Mouse (Mus musculus): ENCODE results near the gene Cubn. TPM values are rescaled to one million over a fixed set of nuclear protein-coding genes. Genes with fewer than 3 reads are reported as not detected.

Gene Cubn
- polyA plus RNA-seq, 1 experiment = 0.23 TPM

DNA sequence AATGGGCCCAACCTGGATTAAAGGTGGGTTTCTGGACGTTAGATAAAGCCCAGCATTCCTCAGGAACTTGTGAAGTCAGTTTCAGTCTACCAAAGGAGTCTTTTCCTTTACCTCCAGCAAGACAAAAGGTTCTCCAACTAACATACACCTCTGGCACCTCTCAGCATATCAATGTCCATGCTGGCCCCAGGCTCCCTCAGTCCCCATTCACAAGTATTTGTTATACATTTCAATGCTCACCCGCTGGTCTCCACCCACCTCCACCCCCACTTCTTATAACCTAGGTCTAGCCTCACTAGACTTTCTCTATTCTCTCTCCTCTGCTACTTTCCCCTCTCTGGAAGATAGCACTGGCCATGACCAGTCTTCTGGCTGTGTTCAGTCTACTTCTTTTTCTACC lies 121.1 kb downstream of the Cubn start:
- no peak overlapping the region for H3K4me3 ChIP-seq (replicated peaks; ENCODE audit: insufficient read depth, low read depth, low read length)
- H3K27ac ChIP-seq (ENCODE audit: insufficient read depth, low read length) = no peak overlapping the region
- no peaks in the 10 kb centered on the region for H3K27me3 ChIP-seq (ENCODE audit: control insufficient read depth, insufficient read depth, low read length)
- no peak for DNase-seq
- WGBS = 36% methylated on average over 2 of the region's 2 CpGs
- no peaks in the 10 kb centered on the region for H3K4me1 ChIP-seq (ENCODE audit: control insufficient read depth, insufficient read depth, low read length)
- no peak for TF ChIP-seq POLR2A (IDR thresholded peaks at IDR 0.05; ENCODE audit: borderline replicate concordance, insufficient read depth, low read length)
- TF ChIP-seq CTCF (IDR thresholded peaks at IDR 0.05; ENCODE audit: borderline replicate concordance, insufficient read depth, low read depth, low read length) = no peak

- no peaks in the 10 kb centered on the region for H3K27me3 ChIP-seq (ENCODE audit: control insufficient read depth, insufficient read depth, low read length)
- H3K4me3 ChIP-seq (replicated peaks; ENCODE audit: insufficient read depth, low read depth, low read length) = no peak overlapping the region
- WGBS = 31% methylated on average over 3 of the region's 3 CpGs
- no peak for DNase-seq
- no peaks in the 10 kb centered on the region for H3K4me1 ChIP-seq (ENCODE audit: control insufficient read depth, insufficient read depth, low read length)
- H3K27ac ChIP-seq (ENCODE audit: insufficient read depth, low read length) = no peak overlapping the region
- TF ChIP-seq POLR2A (IDR thresholded peaks at IDR 0.05; ENCODE audit: borderline replicate concordance, insufficient read depth, low read length) = no peak
Observed at GRCm38 (mm10) chr2:13368517-13368916, 123.1 kb downstream of the Cubn start.

DNA sequence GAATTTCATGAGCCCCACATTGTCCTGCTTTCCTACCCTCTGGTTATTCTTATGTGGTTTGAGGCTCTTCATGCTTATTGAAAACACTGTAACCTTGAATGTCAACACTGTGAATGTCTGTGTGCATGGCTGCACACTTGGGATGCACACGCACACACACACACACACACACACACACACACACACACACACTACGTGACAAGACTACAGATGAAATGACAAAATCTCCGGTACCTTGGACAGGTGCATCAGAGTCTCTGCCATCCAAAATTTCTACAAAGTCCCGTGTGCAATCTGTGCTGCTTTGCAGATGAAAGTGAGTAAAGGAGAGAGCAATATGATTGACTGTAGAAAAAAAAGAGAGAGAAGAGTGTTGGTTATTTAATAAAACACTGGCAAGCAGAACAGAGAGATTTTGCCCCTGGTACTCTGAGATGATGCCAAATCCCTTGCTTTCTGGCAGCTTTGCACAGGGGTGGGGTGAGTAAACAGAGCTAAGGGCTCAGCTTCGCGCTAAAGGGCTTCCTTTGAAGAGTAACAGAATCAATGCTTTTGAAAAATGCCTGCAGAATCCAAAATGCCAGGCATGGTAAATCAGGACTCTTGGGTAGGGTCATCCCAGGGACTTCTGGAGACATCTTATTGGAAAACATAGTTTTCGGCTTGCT lies 133.6 kb downstream of the Cubn start:
- Histone ChIP-seq H3K4me1 (ENCODE audit: control insufficient read depth, insufficient read depth, low read length) (no peaks in the 10 kb centered on the region), H3K27me3 (ENCODE audit: control insufficient read depth, insufficient read depth, low read length) (no peaks in the 10 kb centered on the region), H3K4me3 (replicated peaks; ENCODE audit: insufficient read depth, low read depth, low read length) (no peak overlapping the region), H3K27ac (ENCODE audit: insufficient read depth, low read length) (no peak overlapping the region)
- WGBS = 16% methylated on average over 7 of the region's 7 CpGs
- peak in 1 of 2 experiments; percentile 12 for DNase-seq
- TF ChIP-seq CTCF (IDR thresholded peaks at IDR 0.05; ENCODE audit: borderline replicate concordance, insufficient read depth, low read depth, low read length) (no peak), POLR2A (IDR thresholded peaks at IDR 0.05; ENCODE audit: borderline replicate concordance, insufficient read depth, low read length) (no peak)

DNA sequence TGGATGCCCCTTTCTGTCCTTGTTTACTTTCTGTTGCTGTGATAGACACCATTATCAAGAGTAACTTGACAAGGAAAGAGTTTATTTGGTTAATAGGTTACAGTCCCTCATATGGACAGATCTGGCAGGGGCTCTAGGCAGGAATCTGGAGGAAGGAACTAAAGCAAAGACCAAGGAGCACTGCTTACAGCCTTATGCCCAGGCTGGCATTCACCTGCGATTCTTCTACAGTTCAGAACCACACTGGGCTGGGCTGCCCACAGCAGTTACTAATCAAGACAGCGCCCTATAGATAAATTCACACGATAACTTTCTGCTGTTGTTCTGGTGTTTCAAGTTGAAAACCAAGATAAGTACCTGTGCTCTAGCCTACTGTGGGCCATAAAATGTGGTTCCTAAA lies 138.8 kb downstream of the Cubn start:
- DNase-seq = no peak
- no peaks in the 10 kb centered on the region for H3K4me1 ChIP-seq (ENCODE audit: control insufficient read depth, insufficient read depth, low read length)
- WGBS = 94% methylated on average over 3 of the region's 3 CpGs
- no peak overlapping the region for H3K27ac ChIP-seq (ENCODE audit: insufficient read depth, low read length)
- no peak overlapping the region for H3K4me3 ChIP-seq (replicated peaks; ENCODE audit: insufficient read depth, low read depth, low read length)
- no peak for TF ChIP-seq CTCF (IDR thresholded peaks at IDR 0.05; ENCODE audit: borderline replicate concordance, insufficient read depth, low read depth, low read length)
- TF ChIP-seq POLR2A (IDR thresholded peaks at IDR 0.05; ENCODE audit: borderline replicate concordance, insufficient read depth, low read length) = no peak
- H3K27me3 ChIP-seq (ENCODE audit: control insufficient read depth, insufficient read depth, low read length) = no peaks in the 10 kb centered on the region

GRCm38 (mm10) chr2:13352112-13352728 lies 139.4 kb downstream of the Cubn start:
- no peak for DNase-seq
- 96% methylated on average over 1 of the region's 1 CpGs for WGBS
- Histone ChIP-seq H3K4me3 (replicated peaks; ENCODE audit: insufficient read depth, low read depth, low read length) (no peak overlapping the region), H3K27ac (ENCODE audit: insufficient read depth, low read length) (no peak overlapping the region), H3K4me1 (ENCODE audit: control insufficient read depth, insufficient read depth, low read length) (no peaks in the 10 kb centered on the region), H3K27me3 (ENCODE audit: control insufficient read depth, insufficient read depth, low read length) (no peaks in the 10 kb centered on the region)
- TF ChIP-seq POLR2A (IDR thresholded peaks at IDR 0.05; ENCODE audit: borderline replicate concordance, insufficient read depth, low read length) = no peak
- TF ChIP-seq CTCF (IDR thresholded peaks at IDR 0.05; ENCODE audit: borderline replicate concordance, insufficient read depth, low read depth, low read length) = no peak

DNA sequence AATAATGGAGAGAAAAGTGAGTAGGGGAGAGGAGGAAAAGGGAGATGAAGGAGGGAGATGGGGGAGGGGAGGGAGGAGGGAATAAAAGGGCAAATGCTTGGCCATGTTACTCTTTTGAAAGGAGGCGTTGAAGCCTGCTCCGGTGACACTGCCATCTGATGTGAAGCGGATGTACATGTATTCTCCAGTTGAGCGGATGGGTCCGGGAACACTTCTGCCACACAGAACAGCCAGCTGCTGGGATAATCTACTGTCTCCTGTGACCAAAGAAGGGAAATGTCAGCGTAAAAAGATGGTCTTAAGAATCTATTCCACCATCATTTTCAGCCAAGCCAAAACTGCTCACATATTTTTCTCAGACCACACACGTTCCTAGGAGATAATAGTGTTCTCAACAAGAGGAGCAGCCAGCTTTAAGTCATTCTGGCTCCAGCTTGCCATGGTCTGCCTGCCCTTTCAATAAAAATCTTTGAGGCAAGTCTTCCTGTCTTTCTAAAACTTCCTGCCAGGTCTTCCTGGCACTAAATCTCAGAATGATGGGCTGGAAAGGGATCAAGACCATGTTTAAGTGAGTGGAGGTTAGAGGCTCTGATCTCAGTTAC lies 149.2 kb downstream of the Cubn start:
- H3K4me3 ChIP-seq (replicated peaks; ENCODE audit: insufficient read depth, low read depth, low read length) = no peak overlapping the region
- 14% methylated on average over 7 of the region's 7 CpGs for WGBS
- TF ChIP-seq POLR2A (IDR thresholded peaks at IDR 0.05; ENCODE audit: borderline replicate concordance, insufficient read depth, low read length) = no peak
- no peak for TF ChIP-seq CTCF (IDR thresholded peaks at IDR 0.05; ENCODE audit: borderline replicate concordance, insufficient read depth, low read depth, low read length)
- no peaks in the 10 kb centered on the region for H3K4me1 ChIP-seq (ENCODE audit: control insufficient read depth, insufficient read depth, low read length)
- H3K27me3 ChIP-seq (ENCODE audit: control insufficient read depth, insufficient read depth, low read length) = no peaks in the 10 kb centered on the region
- no peak overlapping the region for H3K27ac ChIP-seq (ENCODE audit: insufficient read depth, low read length)
- no peak for DNase-seq

DNA sequence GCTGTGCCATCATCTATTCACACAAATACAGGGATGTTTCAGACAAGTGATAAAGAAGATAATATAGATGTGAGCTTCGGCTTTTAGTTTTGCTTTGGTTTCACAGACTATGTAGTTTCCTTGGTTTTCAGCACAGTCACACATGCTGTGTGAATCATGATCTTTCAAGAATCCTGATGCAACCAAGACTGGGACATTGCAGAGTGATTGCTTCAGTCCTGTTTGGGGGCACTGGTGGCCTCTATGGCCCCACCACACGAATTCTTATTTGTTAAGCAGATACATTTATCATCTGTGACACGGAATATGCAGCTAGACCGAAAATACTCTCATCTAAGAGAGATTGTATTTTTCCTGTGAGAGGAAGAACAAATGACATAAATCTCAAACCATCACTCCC lies 156.2 kb downstream of the Cubn start:
- no peak for DNase-seq
- Histone ChIP-seq H3K27me3 (ENCODE audit: control insufficient read depth, insufficient read depth, low read length) (no peaks in the 10 kb centered on the region), H3K4me3 (replicated peaks; ENCODE audit: insufficient read depth, low read depth, low read length) (no peak overlapping the region), H3K27ac (ENCODE audit: insufficient read depth, low read length) (no peak overlapping the region), H3K4me1 (ENCODE audit: control insufficient read depth, insufficient read depth, low read length) (no peaks in the 10 kb centered on the region)
- WGBS = 87% methylated on average over 4 of the region's 4 CpGs
- TF ChIP-seq POLR2A (IDR thresholded peaks at IDR 0.05; ENCODE audit: borderline replicate concordance, insufficient read depth, low read length) = no peak
- TF ChIP-seq CTCF (IDR thresholded peaks at IDR 0.05; ENCODE audit: borderline replicate concordance, insufficient read depth, low read depth, low read length) = no peak

Measured in cerebellum, adult 2 months (tissue).